Mouse (Mus musculus) liver, embryonic 14.5 days (tissue): Measurements from ENCODE around the gene A1cf.

ENCODE experiments used
- CTCF ChIP-seq: IDR thresholded peaks from 2 replicates; pipeline ENCODE4 v1.5.1; 2016; ENCODE audit warnings: antibody characterized with exemption, low read depth, control low read depth
- EP300 ChIP-seq: IDR thresholded peaks from 2 replicates; pipeline ENCODE4 v1.6.1; 2016; ENCODE audit warnings: antibody characterized with exemption, low read depth

GRCm38 (mm10) chr19:31896711-31897110 is 28.1 kb downstream of the A1cf start:
- TF ChIP-seq CTCF = no peak
- TF ChIP-seq EP300 = no peak
